Mouse (Mus musculus) limb, embryonic 12.5 days (tissue): ENCODE measurements around the gene Pou4f1. TPM values are rescaled to one million over a fixed set of nuclear protein-coding genes. Genes with fewer than 3 reads are reported as not detected.
A peak's percentile ranks its signal among the peaks of the same experiment; 100 is the strongest.
"Not testable (repeated sequence)": the region's sequence is repeated elsewhere in the genome, so short reads cannot be mapped to it uniquely, and the experiment has no call there.

ENCODE experiments used
- ATAC-seq: fragments of 200-750 bp; cut with Nextera tagmentation; 2 replicates; pipeline ENCODE4 v1.8.0; 2017; ENCODE audit warnings: low read depth, moderate TSS enrichment; ENCODE audit not compliant: insufficient number of reproducible peaks, insufficient read depth, low FRiP score, low TSS enrichment
- H3K27ac ChIP-seq: fragments of 300-500 bp; sonication (generic); 2 replicates; pipeline ENCODE4 v1.5.1; 2016; ENCODE audit warnings: mild to moderate bottlenecking, moderate library complexity
- H3K27me3 ChIP-seq: fragments of 300-500 bp; sonication (generic); 2 replicates; pipeline ENCODE4 v1.6.1; 2016; ENCODE audit warnings: mild to moderate bottlenecking, moderate library complexity
- H3K36me3 ChIP-seq: fragments of 300-500 bp; sonication (generic); 2 replicates; pipeline ENCODE4 v1.6.1; 2016; ENCODE audit warnings: mild to moderate bottlenecking, moderate library complexity
- H3K4me1 ChIP-seq: fragments of 300-500 bp; sonication (generic); replicated peaks from 2 replicates; pipeline ENCODE4 v1.6.1; 2016
- H3K4me2 ChIP-seq: fragments of 300-500 bp; sonication (generic); 2 replicates; pipeline ENCODE4 v1.6.1; 2016; ENCODE audit warnings: mild to moderate bottlenecking, moderate library complexity
- H3K4me3 ChIP-seq: fragments of 300-500 bp; sonication (generic); replicated peaks from 2 replicates; pipeline ENCODE4 v1.5.1; 2016; ENCODE audit warnings: mild to moderate bottlenecking
- H3K9ac ChIP-seq: fragments of 300-500 bp; sonication (generic); replicated peaks from 2 replicates; pipeline ENCODE4 v1.6.1; 2016; ENCODE audit warnings: mild to moderate bottlenecking, moderate library complexity
- H3K9me3 ChIP-seq: fragments of 300-500 bp; sonication (generic); 2 replicates; pipeline ENCODE4 v1.6.1; 2016; ENCODE audit warnings: mild to moderate bottlenecking, moderate library complexity
- WGBS: fragments of 180-500 bp; shearing (Covaris S2); methylation state at CpG from one replicate; pipeline ENCODE4 v1.1.7; 2016; 5-methylcytosine and 5-hydroxymethylcytosine counted together
- polyA plus RNA-seq: library from polyadenylated mRNA; unstranded; fragments of >200 nt; fragmentation: Nextera tagmentation; extraction: Ambion mirVana; gene quantifications from 2 replicates; pipeline ENCODE4 v1.2.1, GENCODE M21; 2016

The Pou4f1 gene
- polyA plus RNA-seq, result 0.63 and 0.93 TPM in 2 replicates

GRCm38 (mm10) chr14:104467966-104468622 lies at the start of gene Pou4f1:
Gene Pou4f1, minus strand, starts transcription at chr14:104467999.
- no peak within 1 kb of the TSS for H3K27ac ChIP-seq
- peaks cover 22% of the 10 kb centered on the region for H3K4me1 ChIP-seq
- peak within 1 kb of the TSS; percentile 82 for H3K4me2 ChIP-seq
- H3K9ac ChIP-seq, result peak within 1 kb of the TSS; percentile 44
- H3K4me3 ChIP-seq, result peak within 1 kb of the TSS; percentile 52
- peak; percentile 80 for ATAC-seq
- 1% methylated on average over 62 of the region's 62 CpGs for WGBS
- H3K36me3 ChIP-seq, result no peaks in the 10 kb centered on the region
- peaks cover 94% of the 10 kb centered on the region for H3K27me3 ChIP-seq
- no peaks in the 10 kb centered on the region for H3K9me3 ChIP-seq

DNA sequence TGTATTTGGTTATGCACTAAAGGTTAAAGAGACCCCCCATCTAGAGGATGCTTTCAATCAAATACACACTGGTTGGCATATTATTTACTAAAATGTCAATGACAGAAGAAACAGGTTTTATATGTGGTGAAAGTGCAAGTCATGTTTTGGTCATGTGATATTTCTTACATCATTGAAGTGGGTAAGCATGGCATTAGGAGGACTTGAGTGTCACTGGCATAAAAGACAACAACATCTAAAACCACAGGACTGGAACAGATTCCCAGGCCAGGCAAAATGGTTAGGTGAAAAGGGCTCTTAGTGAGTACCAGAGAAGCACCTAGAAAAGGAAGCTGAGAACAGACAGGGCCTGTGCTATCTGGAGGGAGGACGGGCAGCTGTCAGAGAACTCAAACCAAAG lies 43.9 kb upstream of the Pou4f1 start:
- no peak for ATAC-seq
- no peaks in the 10 kb centered on the region for H3K9me3 ChIP-seq
- WGBS, result 90% methylated on average over 1 of the region's 1 CpGs

DNA sequence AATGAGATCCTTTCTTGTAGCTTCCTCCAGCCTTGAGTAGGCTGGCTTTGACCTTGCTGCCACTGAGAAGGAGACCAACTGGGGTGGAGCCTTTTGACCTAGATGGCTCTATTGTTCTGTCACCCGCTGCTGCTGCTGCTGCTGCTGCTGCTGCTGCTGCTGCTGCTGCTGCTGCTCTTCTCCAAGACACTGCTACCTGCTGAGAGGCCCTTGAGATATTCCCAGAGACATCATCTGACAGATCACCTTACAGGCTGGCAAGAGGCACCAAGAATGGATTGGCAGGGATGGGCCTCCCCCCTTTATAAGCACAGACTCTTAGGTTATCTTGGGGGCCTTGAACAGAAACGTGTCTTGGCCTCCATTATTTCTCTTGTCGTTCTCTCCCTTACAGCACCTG lies 35.0 kb upstream of the Pou4f1 start:
- not testable (repeated sequence) for H3K4me3 ChIP-seq, H3K4me2 ChIP-seq
- 85% methylated on average over 3 of the region's 3 CpGs for WGBS

More for the DNA sequence above, 43.9 kb upstream of the Pou4f1 start:
- H3K27me3 ChIP-seq, result no peaks in the 10 kb centered on the region
- H3K4me3 ChIP-seq, result no peak overlapping the region
- H3K27ac ChIP-seq, result no peak overlapping the region
- no peak overlapping the region for H3K4me2 ChIP-seq
- H3K36me3 ChIP-seq, result peaks cover 18% of the 10 kb centered on the region; the same call in 1 of the 2 replicates
- H3K4me1 ChIP-seq, result no peaks in the 10 kb centered on the region
- no peak overlapping the region for H3K9ac ChIP-seq

DNA sequence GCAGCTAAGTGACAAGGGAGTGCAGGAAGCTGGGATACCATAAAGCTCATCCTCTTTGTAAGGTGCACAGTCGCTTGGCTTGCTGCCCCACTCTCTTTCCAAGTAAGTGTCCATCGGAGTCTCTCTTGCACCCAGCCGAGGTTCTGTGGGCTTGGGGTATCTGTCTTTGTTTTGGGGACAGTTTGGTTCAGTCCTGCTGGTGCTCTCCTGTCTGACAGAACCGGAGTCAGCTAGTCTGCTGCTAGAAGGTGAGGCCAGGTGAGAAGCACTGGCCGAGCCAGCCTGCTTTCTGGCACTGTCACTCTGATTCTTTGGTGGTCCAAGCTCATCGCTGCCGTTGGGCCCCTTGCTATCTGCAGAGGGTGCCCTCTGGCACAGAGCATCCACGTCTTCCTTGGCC lies 12.0 kb upstream of the Pou4f1 start:
- Histone ChIP-seq H3K9ac (no peak overlapping the region), H3K36me3 (peaks cover 27% of the 10 kb centered on the region), H3K27ac (no peak overlapping the region), H3K4me2 (no peak overlapping the region), H3K4me1 (peaks cover under 1% of the 10 kb centered on the region), H3K9me3 (no peaks in the 10 kb centered on the region), H3K27me3 (peaks cover 15% of the 10 kb centered on the region), H3K4me3 (no peak overlapping the region)
- 90% methylated on average over 8 of the region's 8 CpGs for WGBS
- no peak for ATAC-seq

More for the DNA sequence above, 35.0 kb upstream of the Pou4f1 start:
- H3K9ac ChIP-seq, ATAC-seq, H3K4me1 ChIP-seq, H3K9me3 ChIP-seq, H3K27me3 ChIP-seq, H3K27ac ChIP-seq: not testable (repeated sequence)
- peaks cover 88% of the 10 kb centered on the region for H3K36me3 ChIP-seq

- peaks cover 12% of the 10 kb centered on the region for H3K4me1 ChIP-seq
- no peak overlapping the region for H3K9ac ChIP-seq
- H3K4me3 ChIP-seq, result no peak overlapping the region
- no peak overlapping the region for H3K4me2 ChIP-seq
- H3K9me3 ChIP-seq, result no peaks in the 10 kb centered on the region
- 90% methylated on average over 5 of the region's 5 CpGs for WGBS
- H3K27ac ChIP-seq, result no peak overlapping the region
- ATAC-seq, result no peak
- H3K36me3 ChIP-seq, result peaks cover 27% of the 10 kb centered on the region
- peaks cover 26% of the 10 kb centered on the region for H3K27me3 ChIP-seq
Observed at GRCm38 (mm10) chr14:104478593-104478992, 10.8 kb upstream of the Pou4f1 start.

- Histone ChIP-seq H3K4me1 (peaks cover 21% of the 10 kb centered on the region), H3K36me3 (peaks cover 27% of the 10 kb centered on the region), H3K27ac (no peak overlapping the region), H3K9ac (no peak overlapping the region), H3K9me3 (no peaks in the 10 kb centered on the region), H3K4me3 (no peak overlapping the region), H3K4me2 (no peak overlapping the region), H3K27me3 (peaks cover 35% of the 10 kb centered on the region)
- 94% methylated on average over 8 of the region's 8 CpGs for WGBS
- ATAC-seq, result no peak
Observed at GRCm38 (mm10) chr14:104477616-104478015, 9.8 kb upstream of the Pou4f1 start.

DNA sequence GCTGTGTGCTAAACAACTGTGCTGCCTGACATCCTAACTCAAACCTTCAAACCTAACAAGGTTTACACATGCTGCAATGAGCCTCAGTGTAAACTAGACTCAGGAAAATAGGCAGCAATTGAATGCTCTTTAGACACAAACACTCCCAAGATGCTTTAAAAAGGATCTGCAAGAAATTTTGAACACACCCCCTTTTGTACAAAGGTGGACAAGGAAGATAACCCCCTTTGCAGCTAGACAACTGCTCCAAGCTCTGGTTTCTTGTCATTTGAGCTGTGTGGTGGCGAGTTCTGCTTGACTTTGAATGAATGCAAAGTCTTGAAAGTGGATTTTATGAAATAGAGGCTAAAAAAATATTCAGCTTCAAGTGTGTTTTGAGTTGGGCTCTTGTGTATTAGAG lies 7.6 kb upstream of the Pou4f1 start:
- Histone ChIP-seq H3K36me3 (peaks cover 27% of the 10 kb centered on the region), H3K27ac (no peak overlapping the region), H3K4me1 (peaks cover 26% of the 10 kb centered on the region), H3K27me3 (peaks cover 55% of the 10 kb centered on the region), H3K4me3 (no peak overlapping the region), H3K4me2 (no peak overlapping the region), H3K9me3 (no peaks in the 10 kb centered on the region), H3K9ac (no peak overlapping the region)
- 78% methylated on average over 1 of the region's 1 CpGs for WGBS
- ATAC-seq, result no peak

GRCm38 (mm10) chr14:104468623-104468970 lies 798 bp upstream of the Pou4f1 start:
- Histone ChIP-seq H3K4me2 (no peak overlapping the region), H3K4me3 (peak overlapping the region; percentile 52; the same call in 1 of the 2 replicates), H3K9ac (no peak overlapping the region), H3K4me1 (peaks cover 27% of the 10 kb centered on the region), H3K27ac (no peak overlapping the region), H3K27me3 (peaks cover 93% of the 10 kb centered on the region), H3K9me3 (no peaks in the 10 kb centered on the region), H3K36me3 (no peaks in the 10 kb centered on the region)
- ATAC-seq, result no peak
- WGBS, result 8% methylated on average over 6 of the region's 6 CpGs

DNA sequence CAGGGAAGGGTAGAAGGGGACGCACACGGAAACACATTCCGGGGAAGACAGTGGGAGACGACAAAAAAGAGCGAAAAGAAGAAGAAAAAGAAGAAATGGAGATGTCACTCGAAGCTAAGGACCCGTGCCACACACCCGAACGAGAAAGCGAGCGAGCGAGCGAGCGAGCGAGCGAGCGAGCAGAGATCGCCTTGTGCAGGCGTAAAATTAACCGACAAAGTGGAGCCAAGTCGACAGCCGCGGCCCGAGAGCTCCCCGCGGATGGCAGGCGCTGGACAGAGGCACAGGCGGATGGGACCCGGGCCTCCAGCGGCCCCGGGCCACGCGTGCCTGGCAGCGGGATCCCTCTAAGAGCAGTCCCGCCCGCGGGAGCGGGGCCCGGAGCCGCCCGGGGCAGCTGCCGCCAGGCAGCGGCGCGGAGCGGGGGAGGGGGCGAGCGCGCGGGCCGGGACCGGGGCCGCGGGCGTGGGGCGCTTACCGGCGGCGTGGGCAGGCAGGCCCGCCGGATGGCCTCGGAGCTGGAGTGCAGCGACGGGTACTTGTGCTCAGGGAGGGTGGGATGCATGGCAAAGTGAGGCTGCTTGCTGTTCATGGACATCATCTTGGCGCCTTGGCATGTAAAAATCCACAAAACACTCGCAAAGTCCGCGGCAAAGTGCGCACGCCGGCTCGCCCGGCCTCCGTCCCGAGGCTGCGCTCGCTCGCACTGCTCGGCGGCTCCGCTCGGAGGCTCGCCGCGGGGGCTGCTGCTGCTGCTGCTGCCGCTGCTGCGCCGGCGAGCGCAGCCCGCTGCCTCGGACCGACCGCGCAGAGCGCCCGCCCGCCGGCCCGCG lies 450 bp downstream of the Pou4f1 start:
- ATAC-seq, result peak; percentile 24; the same call in 1 of the 2 replicates
- Histone ChIP-seq H3K36me3 (no peaks in the 10 kb centered on the region), H3K27ac (no peak overlapping the region), H3K9me3 (no peaks in the 10 kb centered on the region), H3K4me2 (peak overlapping the region; percentile 82), H3K4me1 (peaks cover 17% of the 10 kb centered on the region), H3K4me3 (peak overlapping the region; percentile 52), H3K27me3 (peaks cover 89% of the 10 kb centered on the region), H3K9ac (peak overlapping the region; percentile 44)
- under 1% methylated on average over 95 of the region's 101 CpGs for whole genome bisulfite sequencing

DNA sequence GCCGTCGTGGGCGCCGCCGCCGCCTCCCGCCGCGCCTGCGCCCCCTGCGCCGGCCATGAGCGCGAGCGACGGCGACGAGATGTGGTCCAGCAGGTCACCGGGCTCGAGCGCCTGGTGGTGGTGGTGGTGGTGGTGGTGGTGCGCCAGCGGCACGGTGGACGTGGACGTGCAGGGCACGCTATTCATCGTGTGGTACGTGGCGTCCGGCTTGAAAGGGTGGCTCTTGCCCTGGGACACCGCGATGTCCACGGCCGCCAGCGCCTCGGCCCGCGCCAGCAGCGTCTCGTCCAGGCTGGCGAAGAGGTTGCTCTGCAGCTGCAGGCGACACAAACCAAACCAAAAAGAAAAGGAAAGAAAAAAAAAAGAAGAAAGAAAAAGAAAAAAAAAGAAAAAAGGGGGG lies 1.2 kb downstream of the Pou4f1 start:
- Histone ChIP-seq H3K27me3 (peaks cover 87% of the 10 kb centered on the region), H3K4me1 (peaks cover 13% of the 10 kb centered on the region), H3K9me3 (no peaks in the 10 kb centered on the region), H3K4me3 (peak overlapping the region; percentile 20; the same call in 1 of the 2 replicates), H3K9ac (no peak overlapping the region), H3K27ac (no peak overlapping the region), H3K36me3 (no peaks in the 10 kb centered on the region), H3K4me2 (peak overlapping the region; percentile 82)
- ATAC-seq, result no peak
- WGBS, result 1% methylated on average over 43 of the region's 43 CpGs

- Histone ChIP-seq H3K4me2 (peak overlapping the region; percentile 52), H3K9me3 (no peaks in the 10 kb centered on the region), H3K27me3 (peaks cover 87% of the 10 kb centered on the region), H3K36me3 (no peaks in the 10 kb centered on the region), H3K4me1 (peaks cover 13% of the 10 kb centered on the region), H3K9ac (no peak overlapping the region), H3K4me3 (peak overlapping the region; percentile 30), H3K27ac (no peak overlapping the region)
- 1% methylated on average over 64 of the region's 64 CpGs for WGBS
- ATAC-seq, result no peak
Observed at GRCm38 (mm10) chr14:104465483-104466235, 2.1 kb downstream of the Pou4f1 start.
